Mouse (Mus musculus) kidney, postnatal 0 days (tissue): ENCODE measurements around the gene Rbpms2. TPM values are rescaled to one million over a fixed set of nuclear protein-coding genes. Genes with fewer than 3 reads are reported as not detected.

Experiments used
- ATAC-seq: fragments of 200-750 bp; cut with Nextera tagmentation; replicated peaks from 2 replicates; pipeline ENCODE4 v1.8.0; 2017; ENCODE audit warnings: low read depth, moderate number of reproducible peaks, moderate TSS enrichment, moderate library complexity; ENCODE audit not compliant: low FRiP score
- DNase-seq: peaks from one replicate; pipeline ENCODE4 v3.0.0-alpha.2; 2016; ENCODE audit warnings: low spot score
- H3K27ac ChIP-seq: fragments of 300-500 bp; sonication (generic); 2 replicates; pipeline ENCODE4 v1.5.1; 2014; ENCODE audit warnings: mild to moderate bottlenecking
- H3K27me3 ChIP-seq: fragments of 300-500 bp; sonication (generic); 2 replicates; pipeline ENCODE4 v1.6.1; 2014; ENCODE audit warnings: low read length, mixed read lengths; ENCODE audit not compliant: insufficient read depth
- H3K36me3 ChIP-seq: fragments of 300-500 bp; sonication (generic); 2 replicates; pipeline ENCODE4 v1.6.1; 2014; ENCODE audit warnings: low read length, mixed read lengths; ENCODE audit not compliant: insufficient read depth
- H3K4me1 ChIP-seq: fragments of 300-500 bp; sonication (generic); replicated peaks from 2 replicates; pipeline ENCODE4 v1.6.1; 2014; ENCODE audit warnings: antibody characterized with exemption, low read length, mixed read lengths; ENCODE audit not compliant: insufficient read depth
- H3K4me2 ChIP-seq: fragments of 300-500 bp; sonication (generic); 2 replicates; pipeline ENCODE4 v1.6.1; 2014; ENCODE audit warnings: mild to moderate bottlenecking, low read length, moderate library complexity, mixed read lengths
- H3K4me3 ChIP-seq: fragments of 300-500 bp; sonication (generic); replicated peaks from 2 replicates; pipeline ENCODE4 v1.5.1; 2014; ENCODE audit warnings: low read depth, low read length
- H3K9ac ChIP-seq: fragments of 300-500 bp; sonication (generic); 2 replicates; pipeline ENCODE4 v1.6.1; 2014; ENCODE audit warnings: low read depth, low read length
- H3K9me3 ChIP-seq: fragments of 300-500 bp; sonication (generic); replicated peaks from 2 replicates; pipeline ENCODE4 v1.6.1; 2016; ENCODE audit warnings: low read length, inconsistent platforms, mixed read lengths
- CTCF ChIP-seq: IDR thresholded peaks from 2 replicates; pipeline ENCODE4 v1.5.1; 2016; ENCODE audit warnings: antibody characterized with exemption, low read depth, mild to moderate bottlenecking, moderate library complexity
- WGBS: fragments of 180-500 bp; shearing (Covaris S2); extraction: QIAGEN DNeasy Blood & Tissue Kit; methylation state at CpG from one replicate; pipeline ENCODE4 v1.1.7; 2014; 5-methylcytosine and 5-hydroxymethylcytosine counted together
- polyA plus RNA-seq: library from polyadenylated mRNA; unstranded; fragments of >200 nt; fragmentation: Nextera tagmentation; extraction: Ambion mirVana; gene quantifications from 2 replicates; pipeline ENCODE4 v1.2.1, GENCODE M21; 2015

The Rbpms2 gene
- 38.6 and 39.2 TPM in 2 replicates for polyA plus RNA-seq

- Histone ChIP-seq H3K4me2 (peak within 1 kb of the TSS; percentile 99), H3K27ac (peak within 1 kb of the TSS; percentile 89), H3K9ac (peak within 1 kb of the TSS; percentile 81), H3K9me3 (no peaks in the 10 kb centered on the region), H3K4me3 (peak within 1 kb of the TSS; percentile 76), H3K36me3 (no peaks in the 10 kb centered on the region), H3K4me1 (peaks cover 13% of the 10 kb centered on the region; the same call in 1 of the 2 replicates), H3K27me3 (no peaks in the 10 kb centered on the region)
- WGBS, result 2% methylated on average over 39 of the region's 40 CpGs
- DNase-seq, result peak; percentile 44
- TF ChIP-seq CTCF, result no peak
- ATAC-seq, result no peak
These were observed at the start of gene Rbpms2 for GRCm38 (mm10) chr9:65629025-65629766. Gene Rbpms2, plus strand, starts transcription at chr9:65629648.

DNA sequence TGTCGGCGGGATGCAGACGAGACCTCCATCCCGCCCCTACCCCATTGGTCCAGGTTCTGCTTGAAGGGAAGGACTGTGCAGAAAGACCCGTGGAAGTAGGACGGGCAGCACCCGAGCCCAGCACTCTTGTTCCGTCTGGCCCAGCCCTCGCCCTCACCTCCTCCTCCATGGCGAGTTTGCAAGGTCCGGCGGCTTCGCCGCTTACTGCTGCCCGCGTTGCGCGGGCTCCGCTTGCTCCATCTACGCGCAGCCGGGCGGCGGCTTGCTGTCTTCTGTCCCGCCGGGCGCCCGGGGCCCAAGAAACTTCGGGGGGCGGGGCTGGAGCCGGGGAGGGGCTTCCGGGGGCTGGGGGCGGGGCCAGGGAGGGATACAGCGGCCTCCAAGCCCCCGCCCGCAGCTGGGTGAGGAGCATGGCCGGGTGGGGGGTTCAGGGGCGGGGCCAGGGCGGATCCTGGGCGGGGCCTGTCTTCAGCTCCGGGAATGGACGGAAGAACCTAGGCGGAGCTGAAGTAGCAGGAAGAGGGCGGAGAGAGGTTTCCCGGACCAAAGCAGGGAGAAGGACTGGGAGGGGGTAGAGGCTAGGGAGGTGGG lies 49.6 kb upstream of the Rbpms2 start, which contains the start of gene Plekho2:
Gene Plekho2 (minus strand): TSS at position 260 of the 591 bp plus-strand sequence.
- under 1% methylated on average over 43 of the region's 45 CpGs for WGBS
- DNase-seq, result peak; percentile 99

GRCm38 (mm10) chr9:65580401-65581256 lies 48.8 kb upstream of the Rbpms2 start:
- peak overlapping the region; percentile 55 for H3K4me3 ChIP-seq
- no peaks in the 10 kb centered on the region for H3K9me3 ChIP-seq
- WGBS, result 6% methylated on average over 21 of the region's 29 CpGs
- no peaks in the 10 kb centered on the region for H3K27me3 ChIP-seq
- peaks cover 5% of the 10 kb centered on the region for H3K4me1 ChIP-seq
- H3K4me2 ChIP-seq, result peak overlapping the region; percentile 72
- peak overlapping the region; percentile 85 for H3K27ac ChIP-seq
- peak; percentile 99 for TF ChIP-seq CTCF
- no peaks in the 10 kb centered on the region for H3K36me3 ChIP-seq
- peak; percentile 79 for ATAC-seq
- H3K9ac ChIP-seq, result peak overlapping the region; percentile 51
- DNase-seq, result peak; percentile 96

More for the DNA sequence above, 49.6 kb upstream of the Rbpms2 start, which contains the start of gene Plekho2:
- Histone ChIP-seq H3K9me3 (no peaks in the 10 kb centered on the region), H3K27me3 (no peaks in the 10 kb centered on the region), H3K4me1 (peaks cover 5% of the 10 kb centered on the region), H3K4me2 (peak within 1 kb of the TSS; percentile 72), H3K27ac (peak within 1 kb of the TSS; percentile 85), H3K36me3 (no peaks in the 10 kb centered on the region), H3K9ac (peak within 1 kb of the TSS; percentile 67), H3K4me3 (peak within 1 kb of the TSS; percentile 55)
- no peak for TF ChIP-seq CTCF
- ATAC-seq, result peak; percentile 90

DNA sequence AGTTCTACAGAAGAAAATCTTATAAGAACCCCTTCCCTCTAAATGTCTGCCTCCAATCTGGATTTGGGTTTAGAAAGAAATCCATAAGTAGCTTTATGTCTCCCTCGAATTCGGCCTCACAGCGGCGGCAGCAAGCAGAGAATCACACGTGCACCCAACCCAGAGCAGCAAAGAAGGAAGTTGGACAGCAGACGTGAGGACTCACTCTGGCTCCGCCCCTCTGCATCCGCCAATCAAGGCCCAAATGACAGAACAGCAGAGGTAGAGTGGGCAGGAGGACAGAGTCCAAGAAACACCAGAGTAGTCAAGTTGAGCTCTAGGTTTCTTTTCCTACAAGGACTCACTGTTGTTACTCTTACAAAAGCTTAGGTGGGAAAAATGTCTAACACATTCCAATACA lies 46.4 kb upstream of the Rbpms2 start:
- no peak for TF ChIP-seq CTCF
- no peak overlapping the region for H3K4me2 ChIP-seq
- WGBS, result 21% methylated on average over 8 of the region's 8 CpGs
- H3K9me3 ChIP-seq, result no peaks in the 10 kb centered on the region
- ATAC-seq, result no peak
- peaks cover 4% of the 10 kb centered on the region; the same call in 1 of the 2 replicates for H3K4me1 ChIP-seq
- peak; percentile 62 for DNase-seq
- no peak overlapping the region for H3K27ac ChIP-seq
- no peaks in the 10 kb centered on the region for H3K36me3 ChIP-seq
- H3K9ac ChIP-seq, result no peak overlapping the region
- H3K27me3 ChIP-seq, result no peaks in the 10 kb centered on the region
- H3K4me3 ChIP-seq, result no peak overlapping the region

- no peak for TF ChIP-seq CTCF
- peak within 1 kb of the TSS; percentile 97 for H3K4me2 ChIP-seq
- ATAC-seq, result peak; percentile 65
- peak within 1 kb of the TSS; percentile 57 for H3K4me3 ChIP-seq
- H3K36me3 ChIP-seq, result 0 out of 2 replicates have a peak, but pooled peaks cover 3% of the 10 kb centered on the region
- no peaks in the 10 kb centered on the region for H3K9me3 ChIP-seq
- WGBS, result 9% methylated on average over 28 of the region's 28 CpGs
- H3K27ac ChIP-seq, result peak within 1 kb of the TSS; percentile 36; the same call in 1 of the 2 replicates
- peak within 1 kb of the TSS; percentile 57 for H3K9ac ChIP-seq
- no peaks in the 10 kb centered on the region for H3K27me3 ChIP-seq
- 0 out of 2 replicates have a peak, but pooled peaks cover 11% of the 10 kb centered on the region for H3K4me1 ChIP-seq
- peak; percentile 98 for DNase-seq
These were observed 42.8 kb upstream of the Rbpms2 start, which contains the start of gene Pif1 for GRCm38 (mm10) chr9:65586406-65587269. Gene Pif1, plus strand, starts transcription at chr9:65587160.
